Mouse (Mus musculus): ENCODE results near the gene Uhrf1.

DNA sequence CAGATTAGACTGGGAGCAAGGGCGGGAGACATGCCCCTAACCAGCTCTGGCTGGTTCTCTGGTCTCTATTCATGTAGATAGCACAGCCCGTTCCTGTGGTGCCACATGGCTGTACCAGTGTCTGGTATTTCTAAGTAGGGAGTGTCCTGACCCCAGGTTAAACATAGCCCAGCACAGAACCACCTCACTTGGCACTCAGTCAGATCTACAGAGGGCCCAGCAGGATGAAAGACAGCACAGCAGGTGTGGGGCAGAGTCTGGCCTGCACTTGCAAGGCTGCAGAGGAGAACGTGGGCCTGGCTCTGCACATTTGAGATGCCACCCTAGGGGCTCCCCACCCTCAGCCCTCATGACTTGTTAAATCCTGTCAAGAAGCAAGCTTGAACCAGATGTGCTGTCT is 42.0 kb upstream of the Uhrf1 start:
- TF ChIP-seq CTCF (conservative IDR thresholded peaks at IDR 0.05; ENCODE audit: low read length): no peak
- TF ChIP-seq POU5F1 (IDR thresholded peaks at IDR 0.05; ENCODE audit: borderline replicate concordance, low read length): no peak
